Mouse (Mus musculus) liver, embryonic 14.5 days (tissue): ENCODE data around the gene Lyg1.

Experiments used
- CTCF ChIP-seq: IDR thresholded peaks from 2 replicates; pipeline ENCODE4 v1.5.1; 2016; ENCODE audit warnings: antibody characterized with exemption, low read depth, control low read depth
- EP300 ChIP-seq: IDR thresholded peaks from 2 replicates; pipeline ENCODE4 v1.6.1; 2016; ENCODE audit warnings: antibody characterized with exemption, low read depth

GRCm38 (mm10) chr1:38000844-38001243 lies 43.3 kb upstream of the Lyg1 start:
- TF ChIP-seq CTCF: no peak
- TF ChIP-seq EP300: no peak
